Mouse (Mus musculus) embryo, embryonic 11.5 days (tissue): Measurements from ENCODE around the gene Cox6b1.

Experiments
- DNase-seq: peaks from one replicate; pipeline ENCODE4 v3.0.0-alpha.2; 2012; ENCODE audit warnings: low read depth, low spot score

The Cox6b1 gene

DNA sequence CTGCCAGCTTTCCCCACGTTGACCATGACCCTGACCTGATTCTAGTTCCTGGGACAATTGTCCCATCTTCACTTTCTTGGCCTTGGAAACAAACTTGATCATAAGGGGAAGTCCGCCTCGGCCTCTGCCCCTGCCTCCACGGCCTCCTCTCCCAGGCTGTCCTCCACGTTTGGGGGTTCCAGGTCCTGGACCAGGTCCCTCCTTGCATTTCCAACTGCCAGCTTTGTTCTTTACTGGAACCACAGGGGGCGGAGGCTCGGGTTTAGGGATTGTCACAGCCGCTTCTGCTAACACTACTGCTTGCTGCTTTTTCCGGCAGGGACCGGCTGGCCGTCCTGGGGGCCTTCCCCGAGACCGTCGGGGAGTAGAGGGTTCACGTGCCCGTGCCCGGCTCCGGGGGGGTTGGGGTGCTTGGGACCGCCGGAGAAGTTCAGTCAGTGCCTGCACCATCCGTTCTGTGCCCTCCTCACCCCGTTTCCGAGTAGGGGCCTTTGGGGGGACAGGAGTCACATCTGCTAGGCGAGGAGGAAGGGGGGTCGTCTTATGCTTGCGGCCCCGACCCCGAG is 39.4 kb downstream of the Cox6b1 start:
- DNase-seq, result no peak

- DNase-seq, result no peak
Observed at GRCm38 (mm10) chr7:30585170-30585569, 40.8 kb downstream of the Cox6b1 start.

- no peak for DNase-seq
Observed at GRCm38 (mm10) chr7:30584339-30584738, 41.6 kb downstream of the Cox6b1 start.

GRCm38 (mm10) chr7:30581547-30581946 is 44.4 kb downstream of the Cox6b1 start:
- no peak for DNase-seq

DNA sequence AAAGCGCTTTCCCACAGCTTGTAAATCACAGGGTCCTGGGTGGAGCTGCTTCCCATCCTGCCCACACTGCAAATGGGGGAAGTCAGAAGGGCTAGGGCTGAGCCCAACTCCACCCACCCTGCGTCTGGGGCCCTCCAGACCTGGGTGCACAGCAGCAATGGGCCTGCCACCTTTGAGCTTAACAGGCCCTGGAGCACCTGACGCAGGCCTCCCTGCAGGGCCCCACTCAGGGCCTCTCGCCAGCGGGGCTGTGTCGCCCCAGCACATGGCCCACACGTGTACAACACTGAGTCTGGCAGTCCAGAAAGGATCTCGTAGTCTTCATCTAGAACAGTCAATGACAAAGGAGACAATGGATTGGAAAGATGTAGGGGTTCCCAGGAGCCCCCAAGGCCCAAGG is 46.0 kb downstream of the Cox6b1 start:
- no peak for DNase-seq

DNA sequence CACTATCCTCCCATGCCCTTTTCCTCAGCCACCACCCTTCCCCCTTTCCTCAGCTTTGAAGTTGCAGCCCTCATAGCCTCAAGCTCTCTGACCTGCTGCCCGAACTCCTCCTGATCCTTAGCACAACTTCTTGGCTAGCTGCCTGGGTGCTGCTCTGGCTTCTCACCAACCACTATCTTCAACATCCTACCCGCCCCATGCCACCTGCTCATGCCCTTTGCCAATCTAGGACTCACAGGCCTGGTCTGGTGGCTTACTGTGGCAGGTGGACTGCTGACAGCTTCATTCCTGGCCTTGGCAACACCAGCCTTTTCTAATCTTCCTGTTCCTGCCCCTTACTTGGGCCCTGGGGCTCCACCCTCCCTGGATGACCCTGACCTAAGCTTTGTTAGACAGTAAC is 53.0 kb downstream of the Cox6b1 start:
- DNase-seq, result no peak

DNA sequence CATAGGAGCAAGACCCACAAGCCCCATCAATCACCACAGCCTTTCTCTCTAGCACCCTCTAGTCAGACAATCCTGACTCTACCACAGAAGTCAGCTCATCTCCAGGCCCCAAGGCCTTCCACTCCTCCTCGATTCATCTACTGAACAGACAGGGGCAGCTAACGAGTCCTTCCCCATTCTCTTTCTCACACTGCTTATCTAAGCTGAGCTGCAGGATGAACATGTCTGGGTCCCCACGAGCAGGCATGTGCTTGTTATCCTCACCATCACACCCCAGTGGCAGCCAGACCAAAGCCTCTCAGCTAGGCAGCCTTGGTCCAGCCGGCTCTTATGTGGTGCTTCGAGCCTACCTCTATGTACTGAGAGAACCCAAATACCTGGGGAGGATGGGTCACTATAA is 53.6 kb downstream of the Cox6b1 start:
- DNase-seq, result no peak

- DNase-seq, result no peak
Observed at GRCm38 (mm10) chr7:30567555-30567954, 58.4 kb downstream of the Cox6b1 start.
